ENCODE assay signal across 8 mouse cellular contexts in the genomic region with DNA sequence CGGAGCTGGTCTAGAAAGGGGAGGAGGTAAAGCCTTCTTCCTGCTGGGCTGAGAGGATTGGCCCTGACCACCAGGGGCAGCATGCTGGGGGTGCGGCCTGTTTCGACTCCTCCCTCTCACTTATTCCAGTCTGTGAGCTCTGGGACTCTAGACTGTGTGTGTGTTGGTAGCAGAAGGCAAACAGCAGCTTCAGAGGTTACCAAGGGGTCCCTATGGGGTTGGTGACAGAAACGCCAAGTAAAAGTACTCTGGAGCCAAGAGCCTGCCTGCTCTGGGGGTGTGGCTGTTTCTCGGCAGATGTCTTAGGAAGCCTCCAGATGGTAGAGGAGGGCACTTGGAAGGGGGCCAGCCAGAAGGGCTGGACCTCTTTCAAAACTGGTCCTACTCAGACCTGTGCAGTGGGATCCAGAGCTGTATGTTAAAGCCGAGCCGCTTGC. TPM values are rescaled to one million over a fixed set of nuclear protein-coding genes. Genes with fewer than 3 reads are reported as not detected.
DNase-seq lines count a peak whose midpoint lies in the region; ATAC-seq and TF ChIP-seq lines count a peak whose summit lies in the region.

No protein-coding gene starts in this region.

- no peaks in the 10 kb centered on the region for H3K9me3 ChIP-seq in CH12.LX (replicated peaks; ENCODE audit: low read length)
- H3K9me3 ChIP-seq in hindbrain, embryonic 11.5 days (ENCODE audit: control insufficient read depth, low read length), result no peaks in the 10 kb centered on the region
- no peaks in the 10 kb centered on the region for H3K9me3 ChIP-seq in liver, postnatal 0 days (ENCODE audit: low read length)
- no peaks in the 10 kb centered on the region for H3K9me3 ChIP-seq in neural tube, embryonic 14.5 days (ENCODE audit: control insufficient read depth, low read length)

- peak; percentile 31 to 50 for DNase-seq in adrenal gland, postnatal 36 days
- no peak for DNase-seq in adrenal gland, adult 18-20 months (ENCODE audit: low spot score in 2 of 2)
- DNase-seq in CH12.LX (ENCODE audit: extremely low read depth), result peak; percentile 59
- DNase-seq in embryo, embryonic 9.5 days (ENCODE audit: extremely low spot score), result peak; percentile 70
- peak; percentile 75 for DNase-seq in hindbrain, embryonic 11.5 days (ENCODE audit: low spot score)
- DNase-seq in liver, postnatal 0 days, result peak; percentile 70
- DNase-seq in layer of hippocampus, postnatal 14 days (ENCODE audit: low spot score in 2 of 2), result no peak

- peaks cover 55 to 85% of the 10 kb centered on the region in 2 experiments for H3K36me3 ChIP-seq in CH12.LX (replicated peaks in 1 of 2; ENCODE audit: control insufficient read depth in 1 of 2, insufficient read depth in 1 of 2, low read length in 1 of 2)
- no peaks in the 10 kb centered on the region for H3K36me3 ChIP-seq in hindbrain, embryonic 11.5 days (ENCODE audit: control insufficient read depth, insufficient read depth, low read length)
- H3K36me3 ChIP-seq in liver, postnatal 0 days (replicated peaks; ENCODE audit: insufficient read depth, low read length), result peaks cover 2% of the 10 kb centered on the region; the same call in 1 of the 2 replicates
- no peaks in the 10 kb centered on the region for H3K36me3 ChIP-seq in neural tube, embryonic 14.5 days (ENCODE audit: control insufficient read depth, insufficient read depth, low read length)

- no peak for TF ChIP-seq EP300 in CH12.LX (IDR thresholded peaks at IDR 0.05; ENCODE audit: low read length)
- TF ChIP-seq EP300 in liver, postnatal 0 days (IDR thresholded peaks at IDR 0.05; ENCODE audit: low read depth), result no peak

- H3K27ac ChIP-seq in CH12.LX (ENCODE audit: insufficient read depth, low read depth), result no peak overlapping the region
- H3K27ac ChIP-seq in hindbrain, embryonic 11.5 days (ENCODE audit: low read depth, low read length), result peak overlapping the region; percentile 89
- H3K27ac ChIP-seq in liver, postnatal 0 days (ENCODE audit: low read depth), result no peak overlapping the region
- no peak overlapping the region for H3K27ac ChIP-seq in neural tube, embryonic 14.5 days (ENCODE audit: low read depth, low read length)

- H3K4me3 ChIP-seq in CH12.LX (replicated peaks in 1 of 3; ENCODE audit: low read depth in 2 of 3, low read length in 2 of 3, poor library complexity in 1 of 3), result no peak overlapping the region
- no peak overlapping the region for H3K4me3 ChIP-seq in hindbrain, embryonic 11.5 days (ENCODE audit: low read depth, low read length)
- H3K4me3 ChIP-seq in liver, postnatal 0 days (ENCODE audit: low read depth, low read length), result no peak overlapping the region
- no peak overlapping the region for H3K4me3 ChIP-seq in neural tube, embryonic 14.5 days (ENCODE audit: low read depth, low read length)

- H3K79me2 ChIP-seq in CH12.LX (replicated peaks; ENCODE audit: control insufficient read depth, extremely low read depth, insufficient read depth, poor library complexity, severe bottlenecking), result peaks cover 3% of the 10 kb centered on the region

- no peak overlapping the region for H3K4me2 ChIP-seq in CH12.LX (ENCODE audit: insufficient read depth, low read depth, poor library complexity, severe bottlenecking)
- no peak overlapping the region for H3K4me2 ChIP-seq in hindbrain, embryonic 11.5 days (replicated peaks; ENCODE audit: low read depth, low read length)
- peak overlapping the region; percentile 19; the same call in 1 of the 2 replicates for H3K4me2 ChIP-seq in liver, postnatal 0 days (ENCODE audit: low read depth, low read length)
- no peak overlapping the region for H3K4me2 ChIP-seq in neural tube, embryonic 14.5 days (ENCODE audit: low read depth, low read length)

- peak in 1 of 2 experiments; percentile 40; a peak in 2 of 4 replicates for TF ChIP-seq CTCF in CH12.LX (conservative IDR thresholded peaks at IDR 0.05 in 1 of 2, IDR thresholded peaks at IDR 0.05 in 1 of 2; ENCODE audit: low read depth in 2 of 2, low read length in 2 of 2)
- peak; percentile 60 for TF ChIP-seq CTCF in liver, postnatal 0 days (IDR thresholded peaks at IDR 0.05; ENCODE audit: low read depth)

- peak; percentile 75 for ATAC-seq in hindbrain, embryonic 11.5 days (ENCODE audit: low FRiP score)
- ATAC-seq in liver, postnatal 0 days, result peak; percentile 74
- ATAC-seq in neural tube, embryonic 14.5 days (ENCODE audit: low read depth), result peak; percentile 77

- WGBS in hindbrain, embryonic 11.5 days, result 28% methylated on average over 7 of the region's 7 CpGs
- 59% methylated on average over 7 of the region's 7 CpGs for WGBS in liver, postnatal 0 days (ENCODE audit: insufficient replicate concordance)
- WGBS in neural tube, embryonic 14.5 days, result 20% methylated on average over 7 of the region's 7 CpGs

- no peaks in the 10 kb centered on the region for H3K27me3 ChIP-seq in CH12.LX (replicated peaks)
- no peaks in the 10 kb centered on the region for H3K27me3 ChIP-seq in hindbrain, embryonic 11.5 days (ENCODE audit: control insufficient read depth, insufficient read depth, low read length)
- no peaks in the 10 kb centered on the region for H3K27me3 ChIP-seq in liver, postnatal 0 days (ENCODE audit: insufficient read depth, low read length)
- H3K27me3 ChIP-seq in neural tube, embryonic 14.5 days (ENCODE audit: control insufficient read depth, insufficient read depth, low read length), result no peaks in the 10 kb centered on the region

- dilution Hi-C loops in CH12.LX (cut with MboI; ENCODE audit: extremely low pct_ligation_motif_present, extremely low pct_unique_long_range_greater_than_20kb, low sequenced_read_pairs), result no loop called here

- TF ChIP-seq RAD21 in CH12.LX (IDR thresholded peaks at IDR 0.05; ENCODE audit: low read depth, low read length), result no peak

- H3K4me1 ChIP-seq in CH12.LX (ENCODE audit: control insufficient read depth in 1 of 2, insufficient read depth in 2 of 2), result peaks cover 22 to 69% of the 10 kb centered on the region in 2 experiments
- H3K4me1 ChIP-seq in hindbrain, embryonic 11.5 days (replicated peaks; ENCODE audit: control insufficient read depth, insufficient read depth, low read length), result peaks cover 17% of the 10 kb centered on the region
- H3K4me1 ChIP-seq in liver, postnatal 0 days (ENCODE audit: insufficient read depth), result peaks cover 4% of the 10 kb centered on the region
- peaks cover 13% of the 10 kb centered on the region; the same call in 1 of the 2 replicates for H3K4me1 ChIP-seq in neural tube, embryonic 14.5 days (ENCODE audit: control insufficient read depth, insufficient read depth, low read length)

- no peak overlapping the region for H3K9ac ChIP-seq in CH12.LX (ENCODE audit: insufficient read depth, low read depth)
- H3K9ac ChIP-seq in hindbrain, embryonic 11.5 days (ENCODE audit: low read depth, low read length), result no peak overlapping the region
- no peak overlapping the region for H3K9ac ChIP-seq in liver, postnatal 0 days (replicated peaks)
- H3K9ac ChIP-seq in neural tube, embryonic 14.5 days (replicated peaks; ENCODE audit: low read depth, low read length), result no peak overlapping the region

- no peak for TF ChIP-seq POLR2A in CH12.LX (IDR thresholded peaks at IDR 0.05; ENCODE audit: low read depth, low read length)

- in situ Hi-C loops in CH12.LX (cut with MboI; ENCODE audit: low pct_ligation_motif_present, low pct_unique_long_range_greater_than_20kb, low sequenced_read_pairs), result no loop called here

TF ChIP-seq in CH12.LX, 34 proteins besides CTCF, POLR2A, EP300 and RAD21 (continues in another document):
- no peak for TF ChIP-seq SIN3A (IDR thresholded peaks at IDR 0.05; ENCODE audit: low read length)
- TF ChIP-seq JUN (IDR thresholded peaks at IDR 0.05; ENCODE audit: insufficient read depth, low read depth, low read length), result no peak
- no peak for TF ChIP-seq ETS1 (conservative IDR thresholded peaks at IDR 0.05; ENCODE audit: low read depth, low read length)
- no peak for TF ChIP-seq POLR2AphosphoS2 (IDR thresholded peaks at IDR 0.05; ENCODE audit: low read depth, low read length)
- no peak for TF ChIP-seq MAFK (IDR thresholded peaks at IDR 0.05; ENCODE audit: insufficient replicate concordance, low read length)
- no peak for TF ChIP-seq MAX (IDR thresholded peaks at IDR 0.05; ENCODE audit: low read length)
- TF ChIP-seq MEF2A (IDR thresholded peaks at IDR 0.05; ENCODE audit: borderline replicate concordance, low read depth, low read length), result no peak
- no peak for TF ChIP-seq IRF4 (IDR thresholded peaks at IDR 0.05; ENCODE audit: low read depth, low read length)

RNA-seq across cellular contexts. Expression of a gene that starts 15.3 kb away (rescaled TPM):
- total RNA-seq in adrenal gland, postnatal 36 days (2021), result 1 to 10 TPM; 2.8 to 8.8 TPM
- total RNA-seq in adrenal gland, adult 18-20 months (2021), result 10 to 100 TPM in 1 of 2 experiments, 1 to 10 TPM in 1; 7.0 to 11.5 TPM
- total RNA-seq in CH12.LX (2012; rRNA removed) (82.5 and 89.2 TPM in 2 replicates), CH12.LX (2014; rRNA removed) (89.9 and 99.9 TPM in 2 replicates)
- 82.6 and 85.8 TPM in 2 replicates for polyA plus RNA-seq in CH12.LX (2012; ENCODE audit: insufficient read length, low read depth)
- polyA plus RNA-seq in hindbrain, embryonic 11.5 days (2014; fragmentation: Nextera tagmentation; extraction: Ambion mirVana), result 3.4 and 5.0 TPM in 2 replicates
- 12.5 and 13.8 TPM in 2 replicates for polyA plus RNA-seq in liver, postnatal 0 days (2015; fragmentation: Nextera tagmentation; extraction: Ambion mirVana)
- polyA plus RNA-seq in neural tube, embryonic 14.5 days (2014; fragmentation: Nextera tagmentation; extraction: Ambion mirVana), result 1.9 and 3.3 TPM in 2 replicates
- 1 to 10 TPM; 2.9 to 3.1 TPM for total RNA-seq in layer of hippocampus, postnatal 14 days (2021)

RNA-seq across cellular contexts. Expression of a gene that starts 48.9 kb away (rescaled TPM):
- 100 to 1,000 TPM; 102 to 125 TPM for total RNA-seq in adrenal gland, postnatal 36 days (2021)
- 100 to 1,000 TPM in 1 of 2 experiments, 10 to 100 TPM in 1; 79.9 to 107 TPM for total RNA-seq in adrenal gland, adult 18-20 months (2021)
- 125 and 128 TPM in 2 replicates for total RNA-seq in CH12.LX (2012; rRNA removed)
- total RNA-seq in CH12.LX (2014; rRNA removed), result 399 and 408 TPM in 2 replicates
- 232 and 260 TPM in 2 replicates for polyA plus RNA-seq in CH12.LX (2012; ENCODE audit: insufficient read length, low read depth)
- 339 and 340 TPM in 2 replicates for polyA plus RNA-seq in hindbrain, embryonic 11.5 days (2014; fragmentation: Nextera tagmentation; extraction: Ambion mirVana)
- 157 and 162 TPM in 2 replicates for polyA plus RNA-seq in liver, postnatal 0 days (2015; fragmentation: Nextera tagmentation; extraction: Ambion mirVana)
- polyA plus RNA-seq in neural tube, embryonic 14.5 days (2014; fragmentation: Nextera tagmentation; extraction: Ambion mirVana), result 259 and 301 TPM in 2 replicates
- 100 to 1,000 TPM; 237 to 247 TPM for total RNA-seq in layer of hippocampus, postnatal 14 days (2021)

RNA-seq across cellular contexts. Expression of a gene that starts 49.1 kb away (rescaled TPM):
- total RNA-seq in adrenal gland, postnatal 36 days (2021), result 10 to 100 TPM; 27.6 to 37.2 TPM
- 10 to 100 TPM; 15.5 to 31.2 TPM for total RNA-seq in adrenal gland, adult 18-20 months (2021)
- 0.25 and 0.42 TPM in 2 replicates for total RNA-seq in CH12.LX (2012; rRNA removed)
- 0.68 and 0.74 TPM in 2 replicates for total RNA-seq in CH12.LX (2014; rRNA removed)
- 1.7 and 1.8 TPM in 2 replicates for polyA plus RNA-seq in CH12.LX (2012; ENCODE audit: insufficient read length, low read depth)
- polyA plus RNA-seq in hindbrain, embryonic 11.5 days (2014; fragmentation: Nextera tagmentation; extraction: Ambion mirVana), result 26.6 and 27.5 TPM in 2 replicates
- polyA plus RNA-seq in liver, postnatal 0 days (2015; fragmentation: Nextera tagmentation; extraction: Ambion mirVana), result 11.7 and 16.2 TPM in 2 replicates
- polyA plus RNA-seq in neural tube, embryonic 14.5 days (2014; fragmentation: Nextera tagmentation; extraction: Ambion mirVana), result 14.9 and 23.8 TPM in 2 replicates
- 10 to 100 TPM; 78.7 to 79.5 TPM for total RNA-seq in layer of hippocampus, postnatal 14 days (2021)

Comparison
In these comparisons a context has a peak if more than half of its experiments do, and no peak if none do; other contexts are left out.
1. DNase-seq: peak in adrenal gland, postnatal 36 days (2 of 2), CH12.LX (single experiment), embryo, embryonic 9.5 days (single experiment), hindbrain, embryonic 11.5 days (single experiment) and liver, postnatal 0 days (single experiment); none in adrenal gland, adult 18-20 months (0 of 2) and layer of hippocampus, postnatal 14 days (0 of 2).
2. RNA of a gene that starts 15.3 kb away (total RNA-seq): 82.5 to 99.9 TPM in CH12.LX; 7.0 to 11.5 TPM in adrenal gland, adult 18-20 months, 2.8 to 8.8 TPM in adrenal gland, postnatal 36 days and 2.9 to 3.1 TPM in layer of hippocampus, postnatal 14 days; every median in the first group is over 4 times any median in the second.
3. RNA of a gene that starts 49.1 kb away (total RNA-seq): 78.7 to 79.5 TPM in layer of hippocampus, postnatal 14 days, 27.6 to 37.2 TPM in adrenal gland, postnatal 36 days and 15.5 to 31.2 TPM in adrenal gland, adult 18-20 months; 0.25 to 0.74 TPM in CH12.LX; every median in the first group is over 4 times any median in the second.
4. Peak in every context shown above with its lines, with median percentiles within 50 percentile points of each other: ATAC-seq.